Comparison of ENCODE assay signal across 18 mouse cellular contexts in genomic region chr5:117802071-117802521, GRCm38 (mm10). TPM values are rescaled to one million over a fixed set of nuclear protein-coding genes. Genes with fewer than 3 reads are reported as not detected.
A peak's percentile ranks its signal among the peaks of the same experiment; 100 is the strongest.
DNase-seq lines count a peak whose midpoint lies in the region; ATAC-seq and TF ChIP-seq lines count a peak whose summit lies in the region.
"Had no signal": no experiment of that assay in that cellular context is flagged by ENCODE, and none has a peak within 500 bp of the region (broad histone marks: within the 10 kb centered on the region; RNA-seq: fewer than 3 reads in every experiment).

No protein-coding gene starts in this region.

- TF ChIP-seq CTCF in cerebellum, adult 2 months (IDR thresholded peaks at IDR 0.05; ENCODE audit: borderline replicate concordance, insufficient read depth, low read depth, low read length), result no peak

- TF ChIP-seq POLR2A in cerebellum, adult 2 months (IDR thresholded peaks at IDR 0.05; ENCODE audit: borderline replicate concordance, insufficient read depth, low read length), result no peak

- no peaks in the 10 kb centered on the region for H3K36me3 ChIP-seq in embryonic facial prominence, embryonic 12.5 days
- no peaks in the 10 kb centered on the region for H3K36me3 ChIP-seq in embryonic facial prominence, embryonic 10.5 days (replicated peaks)
- no peaks in the 10 kb centered on the region for H3K36me3 ChIP-seq in embryonic facial prominence, embryonic 15.5 days
- H3K36me3 ChIP-seq: forebrain, embryonic 10.5 days; hindbrain, embryonic 10.5 days; midbrain, embryonic 15.5 days; neural tube, embryonic 13.5 days had no signal

- H3K4me1 ChIP-seq in embryonic facial prominence, embryonic 12.5 days, result no peaks in the 10 kb centered on the region
- H3K4me1 ChIP-seq in embryonic facial prominence, embryonic 10.5 days, result peaks cover 15% of the 10 kb centered on the region; the same call in 1 of the 2 replicates
- no peaks in the 10 kb centered on the region for H3K4me1 ChIP-seq in cerebellum, adult 2 months (ENCODE audit: control insufficient read depth, insufficient read depth, low read length)
- H3K4me1 ChIP-seq in embryonic facial prominence, embryonic 15.5 days, result peaks cover 3% of the 10 kb centered on the region; the same call in 1 of the 2 replicates
- H3K4me1 ChIP-seq: midbrain, embryonic 15.5 days; neural tube, embryonic 13.5 days had no signal

- 0 out of 2 replicates have a peak, but pooled peaks have one; percentile 14 for ATAC-seq in embryonic facial prominence, embryonic 12.5 days (ENCODE audit: insufficient number of reproducible peaks, insufficient read depth, low FRiP score, low TSS enrichment)
- peak; percentile 70; the same call in 1 of the 2 replicates for ATAC-seq in embryonic facial prominence, embryonic 15.5 days (ENCODE audit: insufficient number of reproducible peaks, low FRiP score, low TSS enrichment, low read depth)
- ATAC-seq in erythroid progenitor cell, adult 5-6 weeks (replicated peaks; ENCODE audit: low FRiP score, poor library complexity, severe bottlenecking), result no peak
- ATAC-seq: liver, postnatal 0 days; midbrain, embryonic 15.5 days had no signal

- DNase-seq in embryonic facial prominence, embryonic 10.5 days (ENCODE audit: low spot score), result no peak
- DNase-seq in cerebellum, adult 2 months, result peak; percentile 30 to 33
- peak; percentile 4 to 14 for DNase-seq in heart, postnatal 14 days
- DNase-seq in c-Kit-positive CD71-positive TER-119-positive erythroid progenitor cells, embryonic 14.5 days (ENCODE audit: low spot score), result no peak
- no peak for DNase-seq in urinary bladder, adult 18-20 months (ENCODE audit: low spot score in 2 of 2)
- DNase-seq: embryo, embryonic 11 days; kidney, postnatal 25 days; left cerebral cortex, postnatal 4 days; liver, postnatal 0 days; lung, postnatal 4 days; thymus, postnatal 4 days had no signal

- H3K4me2 ChIP-seq in embryonic facial prominence, embryonic 12.5 days (replicated peaks), result no peak overlapping the region
- no peak overlapping the region for H3K4me2 ChIP-seq in embryonic facial prominence, embryonic 15.5 days (replicated peaks)
- H3K4me2 ChIP-seq: midbrain, embryonic 15.5 days; neural tube, embryonic 13.5 days had no signal

- no peaks in the 10 kb centered on the region for H3K27me3 ChIP-seq in embryonic facial prominence, embryonic 12.5 days
- H3K27me3 ChIP-seq in embryonic facial prominence, embryonic 10.5 days (replicated peaks; ENCODE audit: low read depth, poor library complexity, severe bottlenecking), result no peaks in the 10 kb centered on the region
- H3K27me3 ChIP-seq in cerebellum, adult 2 months (ENCODE audit: control insufficient read depth, insufficient read depth, low read length), result no peaks in the 10 kb centered on the region
- H3K27me3 ChIP-seq in embryonic facial prominence, embryonic 15.5 days, result no peaks in the 10 kb centered on the region
- H3K27me3 ChIP-seq: midbrain, embryonic 15.5 days; neural tube, embryonic 13.5 days had no signal

- H3K9me3 ChIP-seq in embryonic facial prominence, embryonic 12.5 days, result no peaks in the 10 kb centered on the region
- H3K9me3 ChIP-seq in embryonic facial prominence, embryonic 10.5 days, result no peaks in the 10 kb centered on the region
- no peaks in the 10 kb centered on the region for H3K9me3 ChIP-seq in embryonic facial prominence, embryonic 15.5 days (replicated peaks)
- H3K9me3 ChIP-seq: forebrain, embryonic 10.5 days; hindbrain, embryonic 10.5 days; midbrain, embryonic 15.5 days; neural tube, embryonic 13.5 days had no signal

- H3K4me3 ChIP-seq in embryonic facial prominence, embryonic 12.5 days, result no peak overlapping the region
- no peak overlapping the region for H3K4me3 ChIP-seq in embryonic facial prominence, embryonic 10.5 days
- no peak overlapping the region for H3K4me3 ChIP-seq in cerebellum, adult 2 months (replicated peaks; ENCODE audit: insufficient read depth, low read depth, low read length)
- H3K4me3 ChIP-seq in embryonic facial prominence, embryonic 15.5 days (replicated peaks), result no peak overlapping the region
- H3K4me3 ChIP-seq: forebrain, embryonic 10.5 days; hindbrain, embryonic 10.5 days; midbrain, embryonic 15.5 days; neural tube, embryonic 13.5 days had no signal

- intact Hi-C loops in heart, postnatal 14 days (cut with DNase I), result no loop called here

- no peak overlapping the region for H3K9ac ChIP-seq in embryonic facial prominence, embryonic 12.5 days
- no peak overlapping the region for H3K9ac ChIP-seq in embryonic facial prominence, embryonic 15.5 days
- H3K9ac ChIP-seq: liver, postnatal 0 days; midbrain, embryonic 15.5 days; neural tube, embryonic 13.5 days had no signal

- 80% methylated on average over 11 of the region's 11 CpGs for WGBS in embryonic facial prominence, embryonic 12.5 days
- whole genome bisulfite sequencing in embryonic facial prominence, embryonic 10.5 days, result 85% methylated on average over 11 of the region's 11 CpGs
- WGBS in cerebellum, adult 2 months, result 19% methylated on average over 11 of the region's 11 CpGs
- WGBS in embryonic facial prominence, embryonic 15.5 days, result 73% methylated on average over 11 of the region's 11 CpGs

- no peak overlapping the region for H3K27ac ChIP-seq in embryonic facial prominence, embryonic 12.5 days
- H3K27ac ChIP-seq in embryonic facial prominence, embryonic 10.5 days (replicated peaks), result no peak overlapping the region; the same call in 1 of the 2 replicates
- no peak overlapping the region for H3K27ac ChIP-seq in cerebellum, adult 2 months (ENCODE audit: insufficient read depth, low read length)
- no peak overlapping the region for H3K27ac ChIP-seq in embryonic facial prominence, embryonic 15.5 days (replicated peaks)
- H3K27ac ChIP-seq: forebrain, embryonic 10.5 days; hindbrain, embryonic 10.5 days; midbrain, embryonic 15.5 days; neural tube, embryonic 13.5 days had no signal

RNA-seq across cellular contexts. Expression of gene Nos1, which starts 21.3 kb away (rescaled TPM):
- 0.32 and 0.95 TPM in 2 replicates for polyA plus RNA-seq in embryonic facial prominence, embryonic 12.5 days (2016; fragmentation: Nextera tagmentation; extraction: Ambion mirVana)
- 0.25 and 0.32 TPM in 2 replicates for polyA plus RNA-seq in embryonic facial prominence, embryonic 10.5 days (2016; fragmentation: Nextera tagmentation; extraction: Ambion mirVana)
- 28.0 and 32.8 TPM in 2 replicates for polyA plus RNA-seq in cerebellum, adult 2 months (2012; rRNA removed)
- 0.25 and 0.60 TPM in 2 replicates for polyA plus RNA-seq in embryonic facial prominence, embryonic 15.5 days (2015; fragmentation: Nextera tagmentation; extraction: Ambion mirVana)
- total RNA-seq in heart, postnatal 14 days (2021), result under 1 TPM; 0.17 to 0.31 TPM
- not detected in 2 replicates for total RNA-seq in erythroid progenitor cell, adult 5-6 weeks (2015; ENCODE audit: low replicate concordance)
- total RNA-seq in erythroid progenitor cell, adult 5-6 weeks (2017; ENCODE audit: low replicate concordance), result not detected in 2 replicates
- polyA plus RNA-seq: liver, postnatal 0 days had no signal

Comparison
In these comparisons a context has a peak if more than half of its experiments do, and no peak if none do; other contexts are left out.
1. DNase-seq: peak in cerebellum, adult 2 months (2 of 2) and heart, postnatal 14 days (2 of 2); none in embryonic facial prominence, embryonic 10.5 days (single experiment), c-Kit-positive CD71-positive TER-119-positive erythroid progenitor cells, embryonic 14.5 days (single experiment) and urinary bladder, adult 18-20 months (0 of 2).
2. RNA of gene Nos1, which starts 21.3 kb away (polyA plus RNA-seq): 28.0 to 32.8 TPM in cerebellum, adult 2 months; 0.25 to 0.60 TPM in embryonic facial prominence, embryonic 15.5 days, 0.25 to 0.32 TPM in embryonic facial prominence, embryonic 10.5 days and 0.32 to 0.95 TPM in embryonic facial prominence, embryonic 12.5 days; every median in the first group is over 10 times any median in the second.